Mouse (Mus musculus) spleen, adult 18-20 months (tissue): ENCODE data around the gene Vmn2r35.
"Not testable (repeated sequence)": the region's sequence is repeated elsewhere in the genome, so short reads cannot be mapped to it uniquely, and the experiment has no call there.

Experiments
- DNase-seq, 2 experiments: peaks; one replicate each; pipeline ENCODE4 v3.0.0; 2022; ENCODE audit warnings: mixed read lengths in 2 of 2

Gene Vmn2r35

DNA sequence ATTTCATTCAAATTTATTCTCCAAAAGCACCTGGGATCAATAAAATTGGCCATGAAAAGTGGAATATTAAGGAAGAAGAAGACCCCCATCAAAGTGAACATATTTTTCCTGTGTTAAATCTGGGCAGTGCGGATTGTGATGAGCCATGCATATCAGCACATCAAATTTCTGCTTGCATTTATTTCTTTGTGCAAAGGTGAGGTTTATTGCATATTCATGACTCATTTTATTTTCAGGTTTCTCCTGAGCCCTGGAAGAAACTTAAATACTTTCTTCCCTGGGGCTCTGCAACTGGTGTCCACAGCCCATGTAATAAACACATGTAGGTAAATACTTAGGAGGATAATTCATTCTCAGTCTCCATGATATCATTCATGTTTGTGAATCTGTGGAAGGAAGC is at the start of gene Vmn2r35:
Vmn2r35 (minus strand) TSS at position 101 of the 400 bp plus-strand sequence.
- DNase-seq: not testable (repeated sequence)

DNA sequence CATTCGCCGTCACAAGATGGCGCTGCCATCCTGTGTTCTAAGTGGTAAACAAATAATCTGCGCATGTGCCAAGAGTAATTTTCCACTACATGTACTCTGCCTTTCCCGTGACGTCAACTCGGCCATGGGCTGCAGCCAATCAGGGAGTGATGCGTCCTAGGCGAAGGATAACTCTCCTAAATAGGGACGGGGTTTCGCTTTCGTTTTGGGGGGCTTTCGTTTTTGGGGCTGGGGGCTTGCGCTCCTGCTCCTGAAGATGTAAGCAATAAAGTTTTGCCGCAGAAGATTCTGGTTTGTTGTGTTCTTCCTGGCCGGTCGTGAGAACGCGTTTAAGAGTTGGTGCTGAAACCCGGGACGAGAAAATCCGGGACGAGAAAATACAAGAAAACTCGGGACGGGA is 25.5 kb downstream of the Vmn2r35 start:
- not testable (repeated sequence) for DNase-seq
